Mouse (Mus musculus): ENCODE data around the gene G6pc3.

- no peak for TF ChIP-seq CTCF (IDR thresholded peaks at IDR 0.05; ENCODE audit: insufficient read depth, low read depth, low read length)
- TF ChIP-seq POLR2A (IDR thresholded peaks at IDR 0.05; ENCODE audit: insufficient read depth, low read depth, low read length): no peak
Measured at GRCm38 (mm10) chr11:102217396-102217795, 28.0 kb downstream of the G6pc3 start.
